Mouse (Mus musculus) CH12F3 (cell line): ENCODE results near the gene Brsk1.

Experiments
- in situ Hi-C: fragments of 300-500 bp; cut with MboI; formaldehyde crosslinking; loops from 2 replicates; pipeline ENCODE4 v1.14.3; 2020; ENCODE audit warnings: low sequenced_read_pairs

Brsk1 gene

GRCm38 (mm10) chr7:4690387-4690786, at the start of gene Brsk1:
Gene Brsk1, plus strand, starts transcription at chr7:4690604.
- in situ Hi-C loops: no loop called here

- in situ Hi-C loops: no loop called here
These were observed 49.2 kb upstream of the Brsk1 start for GRCm38 (mm10) chr7:4641155-4641554.

- in situ Hi-C loops: no loop called here
These were observed 48.4 kb upstream of the Brsk1 start for GRCm38 (mm10) chr7:4641956-4642355.

GRCm38 (mm10) chr7:4643225-4643624, 47.2 kb upstream of the Brsk1 start:
- in situ Hi-C loops: no loop called here

- in situ Hi-C loops: no loop called here
These were observed 43.6 kb upstream of the Brsk1 start for GRCm38 (mm10) chr7:4646806-4647205.

- in situ Hi-C loops: no loop called here
These were observed 43.1 kb upstream of the Brsk1 start for GRCm38 (mm10) chr7:4647291-4647690.

- in situ Hi-C loops: no loop called here
These were observed 42.4 kb upstream of the Brsk1 start for GRCm38 (mm10) chr7:4647992-4648391.

GRCm38 (mm10) chr7:4651581-4651980, 38.8 kb upstream of the Brsk1 start:
- in situ Hi-C loops: no loop called here

GRCm38 (mm10) chr7:4652726-4653125, 37.7 kb upstream of the Brsk1 start:
- in situ Hi-C loops: no loop called here

- in situ Hi-C loops: no loop called here
These were observed 37.1 kb upstream of the Brsk1 start for GRCm38 (mm10) chr7:4653351-4653750.

- in situ Hi-C loops: no loop called here
These were observed 36.6 kb upstream of the Brsk1 start for GRCm38 (mm10) chr7:4653780-4654179.

GRCm38 (mm10) chr7:4654221-4654620, 36.2 kb upstream of the Brsk1 start:
- in situ Hi-C loops: no loop called here

GRCm38 (mm10) chr7:4655393-4655792, 35.0 kb upstream of the Brsk1 start:
- in situ Hi-C loops: no loop called here

GRCm38 (mm10) chr7:4655916-4656315, 34.5 kb upstream of the Brsk1 start:
- in situ Hi-C loops: no loop called here

- in situ Hi-C loops: no loop called here
These were observed 33.6 kb upstream of the Brsk1 start for GRCm38 (mm10) chr7:4656818-4657217.

- in situ Hi-C loops: no loop called here
These were observed 32.8 kb upstream of the Brsk1 start for GRCm38 (mm10) chr7:4657521-4658127.

GRCm38 (mm10) chr7:4658128-4658907, 32.1 kb upstream of the Brsk1 start:
- in situ Hi-C loops: no loop called here

GRCm38 (mm10) chr7:4658912-4659551, 31.4 kb upstream of the Brsk1 start, which contains the start of gene Ppp6r1:
Gene Ppp6r1, minus strand, starts transcription at chr7:4659019.
- in situ Hi-C loops: no loop called here

GRCm38 (mm10) chr7:4659911-4660443, 30.4 kb upstream of the Brsk1 start:
- in situ Hi-C loops: no loop called here

GRCm38 (mm10) chr7:4663179-4663578, 27.2 kb upstream of the Brsk1 start:
- in situ Hi-C loops: no loop called here

- in situ Hi-C loops: no loop called here
These were observed 26.7 kb upstream of the Brsk1 start for GRCm38 (mm10) chr7:4663742-4664141.

GRCm38 (mm10) chr7:4666871-4667270, 23.5 kb upstream of the Brsk1 start:
- in situ Hi-C loops: no loop called here
